8 mouse cellular contexts compared by ENCODE assay signal in the genomic region with DNA sequence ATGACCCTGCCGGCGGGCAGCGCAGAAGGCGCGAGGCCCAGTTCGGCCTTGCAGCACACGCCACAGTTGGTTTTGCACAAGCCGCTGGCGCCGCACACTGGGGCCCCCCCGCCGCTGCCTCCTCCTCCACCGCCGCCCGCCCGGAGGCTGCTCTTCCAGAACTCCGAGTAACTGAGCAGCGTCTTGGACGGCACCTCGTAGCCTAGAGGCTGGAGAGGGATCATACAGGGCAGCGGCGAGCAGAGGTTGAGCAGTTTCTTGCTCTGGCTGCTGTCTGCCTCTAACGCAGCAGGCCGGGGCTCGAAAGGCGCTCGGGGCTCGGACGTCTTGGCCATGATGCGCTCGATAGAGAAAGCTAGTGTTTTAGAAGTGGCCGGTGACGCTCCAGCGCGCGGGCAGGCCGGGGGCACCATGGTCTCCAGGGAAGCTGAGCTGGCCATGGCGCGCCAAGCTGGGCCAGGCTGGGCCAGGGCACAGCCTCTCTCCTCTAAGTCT. TPM values are rescaled to one million over a fixed set of nuclear protein-coding genes. Genes with fewer than 3 reads are reported as not detected.
DNase-seq lines count a peak whose midpoint lies in the region; ATAC-seq and TF ChIP-seq lines count a peak whose summit lies in the region.

No protein-coding gene starts in this region.

- DNase-seq in heart, postnatal 0 days (ENCODE audit: low spot score), result no peak
- DNase-seq in heart, postnatal 4 days, result no peak
- no peak for DNase-seq in ES-E14 (ENCODE audit: low read depth, low spot score)
- DNase-seq in cerebellum, adult 11-12 months, result no peak
- DNase-seq in thymus, postnatal 14 days, result no peak

- no peak for TF ChIP-seq EP300 in heart, postnatal 0 days (IDR thresholded peaks at IDR 0.05; ENCODE audit: low read depth)

- H3K9ac ChIP-seq in heart, postnatal 0 days (replicated peaks; ENCODE audit: low read depth, low read length), result no peak overlapping the region
- no peak overlapping the region for H3K9ac ChIP-seq in ES-E14 (ENCODE audit: insufficient read depth, low read depth, low read length, poor library complexity, severe bottlenecking)
- H3K9ac ChIP-seq in embryonic facial prominence, embryonic 13.5 days, result 0 out of 2 replicates have a peak overlapping the region, but pooled peaks have one; percentile 4
- H3K9ac ChIP-seq in limb, embryonic 12.5 days (replicated peaks), result no peak overlapping the region

- no peak for ATAC-seq in heart, postnatal 0 days (ENCODE audit: insufficient read depth, low read depth)
- ATAC-seq in embryonic facial prominence, embryonic 13.5 days (ENCODE audit: insufficient number of reproducible peaks, insufficient read depth, low FRiP score, low TSS enrichment, low read depth), result peak; percentile 16; the same call in 1 of the 2 replicates
- ATAC-seq in limb, embryonic 12.5 days (ENCODE audit: insufficient number of reproducible peaks, insufficient read depth, low FRiP score, low TSS enrichment, low read depth), result 0 out of 2 replicates have a peak, but pooled peaks have one; percentile 49
- ATAC-seq in activated CD4-positive, CD25-positive, alpha-beta regulatory T cell, adult 4 months, result no peak

- peak overlapping the region; percentile 43 for H3K4me3 ChIP-seq in heart, postnatal 0 days (ENCODE audit: low read depth, low read length)
- H3K4me3 ChIP-seq in ES-E14 (ENCODE audit: insufficient read depth in 1 of 2, low read depth in 1 of 2, low read length in 2 of 2, poor library complexity in 1 of 2, severe bottlenecking in 1 of 2), result peak overlapping the region; percentile 13 to 25; a peak in 2 of 4 replicates
- H3K4me3 ChIP-seq in embryonic facial prominence, embryonic 13.5 days, result peak overlapping the region; percentile 25
- peak overlapping the region; percentile 26 for H3K4me3 ChIP-seq in limb, embryonic 12.5 days (replicated peaks)

- H3K36me3 ChIP-seq in heart, postnatal 0 days (replicated peaks; ENCODE audit: control insufficient read depth, insufficient read depth, low read length), result no peaks in the 10 kb centered on the region
- H3K36me3 ChIP-seq in ES-E14 (ENCODE audit: control insufficient read depth, insufficient read depth, low read length, poor library complexity, severe bottlenecking), result no peaks in the 10 kb centered on the region
- no peaks in the 10 kb centered on the region for H3K36me3 ChIP-seq in embryonic facial prominence, embryonic 13.5 days
- H3K36me3 ChIP-seq in limb, embryonic 12.5 days, result no peaks in the 10 kb centered on the region

- under 1% methylated on average over 39 of the region's 39 CpGs for WGBS in heart, postnatal 0 days
- WGBS in embryonic facial prominence, embryonic 13.5 days, result under 1% methylated on average over 39 of the region's 39 CpGs
- WGBS in limb, embryonic 12.5 days, result 2% methylated on average over 39 of the region's 39 CpGs

- 0 out of 2 replicates have a peak, but pooled peaks cover 3% of the 10 kb centered on the region for H3K4me1 ChIP-seq in heart, postnatal 0 days (ENCODE audit: control insufficient read depth, insufficient read depth)
- peaks cover 0 to 5% of the 10 kb centered on the region in 2 experiments; a peak in 1 of 4 replicates for H3K4me1 ChIP-seq in ES-E14 (ENCODE audit: control insufficient read depth in 2 of 2, insufficient read depth in 2 of 2, low read length in 2 of 2, poor library complexity in 1 of 2)
- H3K4me1 ChIP-seq in embryonic facial prominence, embryonic 13.5 days, result peaks cover 33% of the 10 kb centered on the region
- H3K4me1 ChIP-seq in limb, embryonic 12.5 days (replicated peaks), result peaks cover 34% of the 10 kb centered on the region

- H3K9me3 ChIP-seq in heart, postnatal 0 days (replicated peaks; ENCODE audit: control insufficient read depth, low read length), result no peaks in the 10 kb centered on the region
- no peaks in the 10 kb centered on the region for H3K9me3 ChIP-seq in ES-E14 (ENCODE audit: control insufficient read depth, insufficient read depth, low read depth, low read length)
- no peaks in the 10 kb centered on the region for H3K9me3 ChIP-seq in embryonic facial prominence, embryonic 13.5 days
- H3K9me3 ChIP-seq in limb, embryonic 12.5 days, result no peaks in the 10 kb centered on the region

- in situ Hi-C loops in ES-E14 (cut with MboI; ENCODE audit: low sequenced_read_pairs in 2 of 2, unreplicated experiment in 2 of 2), result no loop called here

- peak overlapping the region; percentile 39 for H3K4me2 ChIP-seq in heart, postnatal 0 days (ENCODE audit: low read depth, low read length)
- H3K4me2 ChIP-seq in embryonic facial prominence, embryonic 13.5 days, result peak overlapping the region; percentile 50
- peak overlapping the region; percentile 48 for H3K4me2 ChIP-seq in limb, embryonic 12.5 days

- TF ChIP-seq CTCF in heart, postnatal 0 days (IDR thresholded peaks at IDR 0.05; ENCODE audit: low read depth), result no peak

- no peak overlapping the region for H3K27ac ChIP-seq in heart, postnatal 0 days (ENCODE audit: low read depth)
- H3K27ac ChIP-seq in ES-E14 (ENCODE audit: insufficient read depth, low read depth, low read length, poor library complexity, severe bottlenecking), result no peak overlapping the region
- H3K27ac ChIP-seq in embryonic facial prominence, embryonic 13.5 days, result no peak overlapping the region
- H3K27ac ChIP-seq in limb, embryonic 12.5 days, result no peak overlapping the region

- peaks cover 100% of the 10 kb centered on the region for H3K27me3 ChIP-seq in heart, postnatal 0 days (ENCODE audit: control insufficient read depth, insufficient read depth, low read length)
- H3K27me3 ChIP-seq in embryonic facial prominence, embryonic 13.5 days, result peaks cover 100% of the 10 kb centered on the region
- H3K27me3 ChIP-seq in limb, embryonic 12.5 days, result peaks cover 100% of the 10 kb centered on the region

TF ChIP-seq in ES-E14, 5 proteins besides CTCF, POLR2A, EP300 and RAD21:
- TF ChIP-seq HCFC1 (IDR thresholded peaks at IDR 0.05; ENCODE audit: borderline replicate concordance, insufficient read depth, low read length) (no peak), MAFK (IDR thresholded peaks at IDR 0.05; ENCODE audit: insufficient read depth, low read depth, low read length) (no peak), CHD2 (IDR thresholded peaks at IDR 0.05; ENCODE audit: low read depth, low read length) (no peak), ZC3H11A (IDR thresholded peaks at IDR 0.05; ENCODE audit: borderline replicate concordance, low read depth, low read length) (no peak), ZNF384 (IDR thresholded peaks at IDR 0.05; ENCODE audit: low read depth, low read length) (no peak)

RNA-seq across cellular contexts. Expression of gene Fezf2, which starts 3.2 kb away (rescaled TPM):
- not detected in 2 replicates for total RNA-seq in heart, postnatal 0 days (2014; rRNA removed; ENCODE audit: low replicate concordance)
- polyA plus RNA-seq in heart, postnatal 0 days (2015; fragmentation: Nextera tagmentation; extraction: Ambion mirVana), result not detected in 2 replicates
- total RNA-seq in heart, postnatal 4 days (2021), result not detected
- not detected in 2 replicates for total RNA-seq in ES-E14 (2012; rRNA removed)
- polyA plus RNA-seq in embryonic facial prominence, embryonic 13.5 days (2015; fragmentation: Nextera tagmentation; extraction: Ambion mirVana), result 0.18 and 1.2 TPM in 2 replicates
- polyA plus RNA-seq in limb, embryonic 12.5 days (2016; fragmentation: Nextera tagmentation; extraction: Ambion mirVana), result 0.33 and 0.45 TPM in 2 replicates
- under 1 TPM in 1 of 2 experiments, not detected in 1; 0.15 TPM for polyA plus RNA-seq in activated CD4-positive, CD25-positive, alpha-beta regulatory T cell, adult 4 months (2017; shearing (Covaris generic))

Comparison
In these comparisons a context has a peak if more than half of its experiments do, and no peak if none do; other contexts are left out.
1. ATAC-seq: peak in embryonic facial prominence, embryonic 13.5 days (single experiment) and limb, embryonic 12.5 days (single experiment); none in heart, postnatal 0 days (single experiment) and activated CD4-positive, CD25-positive, alpha-beta regulatory T cell, adult 4 months (single experiment).
2. Peak in every context shown above with its lines, with median percentiles within 50 percentile points of each other: H3K4me2 ChIP-seq and H3K4me3 ChIP-seq.